In genomic region chr11:119091598-119091991, GRCm38 (mm10) we compare ENCODE assay signal across 8 mouse cellular contexts. TPM values are rescaled to one million over a fixed set of nuclear protein-coding genes. Genes with fewer than 3 reads are reported as not detected.
DNase-seq lines count a peak whose midpoint lies in the region; ATAC-seq and TF ChIP-seq lines count a peak whose summit lies in the region.

No protein-coding gene starts in this region.

- TF ChIP-seq POLR2A in MEL (IDR thresholded peaks at IDR 0.05; ENCODE audit: control insufficient read depth in 1 of 2, insufficient read depth in 1 of 2, low read depth in 1 of 2, low read length in 2 of 2, poor library complexity in 1 of 2) = no peak

- H3K27ac ChIP-seq in MEL (ENCODE audit: control insufficient read depth, low read depth, low read length) = no peak overlapping the region
- H3K27ac ChIP-seq in heart, embryonic 11.5 days (ENCODE audit: low read depth, low read length) = no peak overlapping the region
- no peak overlapping the region for H3K27ac ChIP-seq in kidney, embryonic 14.5 days (ENCODE audit: low read depth, low read length)

- no peak overlapping the region for H3K9ac ChIP-seq in MEL (ENCODE audit: control insufficient read depth, low read depth, low read length, poor library complexity, severe bottlenecking)
- no peak overlapping the region for H3K9ac ChIP-seq in heart, embryonic 11.5 days (ENCODE audit: low read depth, low read length)
- no peak overlapping the region for H3K9ac ChIP-seq in kidney, embryonic 14.5 days (ENCODE audit: low read depth, low read length)

- WGBS in heart, embryonic 11.5 days (ENCODE audit: insufficient replicate concordance) = 6% methylated on average over 8 of the region's 8 CpGs
- WGBS in kidney, embryonic 14.5 days = 2% methylated on average over 8 of the region's 8 CpGs

- TF ChIP-seq RAD21 in MEL (IDR thresholded peaks at IDR 0.05; ENCODE audit: low read depth, low read length) = peak; percentile 18

- peaks cover 0 to 7% of the 10 kb centered on the region in 2 experiments; a peak in 1 of 4 replicates for H3K4me1 ChIP-seq in MEL (ENCODE audit: control insufficient read depth in 1 of 2, insufficient read depth in 2 of 2, low read length in 2 of 2)
- peaks cover 35% of the 10 kb centered on the region for H3K4me1 ChIP-seq in heart, embryonic 11.5 days (ENCODE audit: control insufficient read depth, insufficient read depth, low read length)
- peaks cover 27% of the 10 kb centered on the region for H3K4me1 ChIP-seq in kidney, embryonic 14.5 days (ENCODE audit: control insufficient read depth, insufficient read depth, low read length)

- no peaks in the 10 kb centered on the region for H3K9me3 ChIP-seq in MEL (replicated peaks; ENCODE audit: insufficient read depth, low read length)
- H3K9me3 ChIP-seq in heart, embryonic 11.5 days (replicated peaks; ENCODE audit: control insufficient read depth, low read length) = no peaks in the 10 kb centered on the region
- H3K9me3 ChIP-seq in kidney, embryonic 14.5 days (ENCODE audit: control insufficient read depth, low read length) = no peaks in the 10 kb centered on the region

- no peak for ATAC-seq in heart, embryonic 11.5 days (replicated peaks; ENCODE audit: insufficient number of reproducible peaks, low FRiP score, low TSS enrichment)
- ATAC-seq in kidney, embryonic 14.5 days (ENCODE audit: low FRiP score, low TSS enrichment) = no peak; the same call in 1 of the 2 replicates

- TF ChIP-seq EP300 in MEL (IDR thresholded peaks at IDR 0.05; ENCODE audit: low read depth in 1 of 2, low read length in 2 of 2) = no peak

- H3K27me3 ChIP-seq in MEL (ENCODE audit: control insufficient read depth in 1 of 2, insufficient read depth in 2 of 2, low read length in 2 of 2) = peaks cover 3 to 7% of the 10 kb centered on the region in 2 experiments; a peak in 2 of 4 replicates
- peaks cover 38% of the 10 kb centered on the region for H3K27me3 ChIP-seq in heart, embryonic 11.5 days (ENCODE audit: control insufficient read depth, insufficient read depth, low read length)
- peaks cover 36% of the 10 kb centered on the region for H3K27me3 ChIP-seq in kidney, embryonic 14.5 days (ENCODE audit: control insufficient read depth, insufficient read depth, low read length)

- H3K4me2 ChIP-seq in heart, embryonic 11.5 days = peak overlapping the region; percentile 84
- peak overlapping the region; percentile 98 for H3K4me2 ChIP-seq in kidney, embryonic 14.5 days (replicated peaks; ENCODE audit: low read depth, low read length)

- no peaks in the 10 kb centered on the region for H3K36me3 ChIP-seq in MEL (ENCODE audit: control insufficient read depth in 1 of 2, insufficient read depth in 2 of 2, low read length in 2 of 2)
- no peaks in the 10 kb centered on the region for H3K36me3 ChIP-seq in heart, embryonic 11.5 days (ENCODE audit: control insufficient read depth, insufficient read depth, low read length)
- H3K36me3 ChIP-seq in kidney, embryonic 14.5 days (ENCODE audit: control insufficient read depth, insufficient read depth, low read length) = no peaks in the 10 kb centered on the region

- TF ChIP-seq CTCF in MEL (IDR thresholded peaks at IDR 0.05 in 2 of 3, conservative IDR thresholded peaks at IDR 0.05 in 1 of 3; ENCODE audit: control insufficient read depth in 1 of 3, insufficient read depth in 1 of 3, low read depth in 2 of 3, low read length in 3 of 3, poor library complexity in 1 of 3, severe bottlenecking in 1 of 3) = peak; percentile 43 to 78 (median 61)

- DNase-seq in 3134 (ENCODE audit: extremely low read depth, insufficient read length, low spot score) = peak; percentile 76
- peak; percentile 40 for DNase-seq in MEL (ENCODE audit: low read depth, low spot score)
- peak; percentile 60 to 65 for DNase-seq in cerebellum, postnatal 36 days
- DNase-seq in lung, postnatal 10 days = peak; percentile 71
- peak; percentile 77 for DNase-seq in retina, postnatal 1 day
- DNase-seq in frontal cortex, postnatal 25 days (ENCODE audit: low spot score in 2 of 2) = no peak

- H3K4me3 ChIP-seq in MEL (ENCODE audit: control insufficient read depth in 1 of 2, insufficient read depth in 1 of 2, low read depth in 2 of 2, low read length in 2 of 2) = no peak overlapping the region
- H3K4me3 ChIP-seq in heart, embryonic 11.5 days (ENCODE audit: low read depth, low read length) = peak overlapping the region; percentile 55; the same call in 1 of the 2 replicates
- peak overlapping the region; percentile 52; the same call in 1 of the 2 replicates for H3K4me3 ChIP-seq in kidney, embryonic 14.5 days (ENCODE audit: low read length)

- H3K79me2 ChIP-seq in MEL (ENCODE audit: control insufficient read depth, insufficient read depth, low read length, poor library complexity) = no peaks in the 10 kb centered on the region

TF ChIP-seq in MEL, 35 proteins besides CTCF, POLR2A, EP300 and RAD21:
- no peak for TF ChIP-seq SIN3A (IDR thresholded peaks at IDR 0.05; ENCODE audit: low read length)
- TF ChIP-seq MYC (IDR thresholded peaks at IDR 0.05; ENCODE audit: low read depth, low read length) = no peak
- TF ChIP-seq ELF1 (IDR thresholded peaks at IDR 0.05; ENCODE audit: low read depth, low read length) = no peak
- no peak for TF ChIP-seq RCOR1 (IDR thresholded peaks at IDR 0.05; ENCODE audit: low read depth, low read length)
- no peak for TF ChIP-seq ZMIZ1 (IDR thresholded peaks at IDR 0.05; ENCODE audit: low read depth, low read length)
- TF ChIP-seq E2F4 (IDR thresholded peaks at IDR 0.05; ENCODE audit: borderline replicate concordance, low read depth, low read length) = no peak
- no peak for TF ChIP-seq KAT2A (conservative IDR thresholded peaks at IDR 0.05; ENCODE audit: low read depth, low read length)
- no peak for TF ChIP-seq NRF1 (IDR thresholded peaks at IDR 0.05; ENCODE audit: insufficient read depth, low read depth, low read length, poor library complexity, severe bottlenecking)
- TF ChIP-seq TCF12 (IDR thresholded peaks at IDR 0.05; ENCODE audit: low read depth, low read length) = no peak
- no peak for TF ChIP-seq ETS1 (IDR thresholded peaks at IDR 0.05; ENCODE audit: low read depth, low read length)
- no peak for TF ChIP-seq TBP (IDR thresholded peaks at IDR 0.05; ENCODE audit: low read depth, low read length)
- TF ChIP-seq BHLHE40 (IDR thresholded peaks at IDR 0.05; ENCODE audit: borderline replicate concordance, low read depth, low read length) = no peak
- no peak for TF ChIP-seq SMC3 (IDR thresholded peaks at IDR 0.05; ENCODE audit: low read depth, low read length)
- no peak for TF ChIP-seq USF2 (IDR thresholded peaks at IDR 0.05; ENCODE audit: borderline replicate concordance in 1 of 2, insufficient read depth in 1 of 2, low read depth in 1 of 2, low read length in 2 of 2)
- no peak for TF ChIP-seq POLR2AphosphoS2 (IDR thresholded peaks at IDR 0.05; ENCODE audit: low read length)
- no peak for TF ChIP-seq MYB (IDR thresholded peaks at IDR 0.05; ENCODE audit: low read depth, low read length)

RNA-seq across cellular contexts. Expression of gene Cbx4, which starts 5.6 kb away (rescaled TPM):
- 8.0 and 8.1 TPM in 2 replicates for total RNA-seq in MEL (2012; rRNA removed)
- polyA plus RNA-seq in MEL (2012; ENCODE audit: insufficient read depth in 1 of 2, insufficient read length in 2 of 2, low read depth in 1 of 2, low replicate concordance in 2 of 2, missing spikeins in 1 of 2) = 10 to 100 TPM in 1 of 2 experiments, not detected in 1; 22.6 TPM
- 6.3 and 7.7 TPM in 2 replicates for polyA plus RNA-seq in heart, embryonic 11.5 days (2014; fragmentation: Nextera tagmentation; extraction: Ambion mirVana)
- polyA plus RNA-seq in kidney, embryonic 14.5 days (2014; fragmentation: Nextera tagmentation; extraction: Ambion mirVana) = 4.9 and 8.3 TPM in 2 replicates

RNA-seq across cellular contexts. Expression of gene Cbx8, which starts 50.8 kb away (rescaled TPM):
- total RNA-seq in MEL (2012; rRNA removed) = 5.3 and 5.7 TPM in 2 replicates
- 10 to 100 TPM in 1 of 2 experiments, not detected in 1; 11.3 TPM for polyA plus RNA-seq in MEL (2012; ENCODE audit: insufficient read depth in 1 of 2, insufficient read length in 2 of 2, low read depth in 1 of 2, low replicate concordance in 2 of 2, missing spikeins in 1 of 2)
- 6.7 and 7.8 TPM in 2 replicates for polyA plus RNA-seq in heart, embryonic 11.5 days (2014; fragmentation: Nextera tagmentation; extraction: Ambion mirVana)
- 7.8 and 10.9 TPM in 2 replicates for polyA plus RNA-seq in kidney, embryonic 14.5 days (2014; fragmentation: Nextera tagmentation; extraction: Ambion mirVana)

Comparison
In these comparisons a context has a peak if more than half of its experiments do, and no peak if none do; other contexts are left out.
1. DNase-seq: peak in 3134 (single experiment), MEL (single experiment), cerebellum, postnatal 36 days (2 of 2), lung, postnatal 10 days (single experiment) and retina, postnatal 1 day (single experiment); none in frontal cortex, postnatal 25 days (0 of 2).
2. H3K4me3 ChIP-seq: peak in heart, embryonic 11.5 days (single experiment) and kidney, embryonic 14.5 days (single experiment); none in MEL (0 of 2).